Mouse (Mus musculus) hindlimb bud, embryonic 11.5 days (tissue): Measurements from ENCODE around the gene Gin1.
"Not testable (repeated sequence)": the region's sequence is repeated elsewhere in the genome, so short reads cannot be mapped to it uniquely, and the experiment has no call there.

Experiments used
- DNase-seq: peaks from one replicate; pipeline ENCODE4 v3.0.0-alpha.2; 2012; ENCODE audit warnings: low read depth, low spot score; ENCODE audit errors: extremely low spot score

The Gin1 gene

GRCm38 (mm10) chr1:97769904-97770753, at the start of gene Gin1, which contains the start of gene Ppip5k2:
Gin1 (plus strand) TSS chr1:97770172.
Ppip5k2 (minus strand) TSS chr1:97770411.
- peak; percentile 81 for DNase-seq

- no peak for DNase-seq
Observed at GRCm38 (mm10) chr1:97726730-97727129, 43.2 kb upstream of the Gin1 start.

- no peak for DNase-seq
Observed at GRCm38 (mm10) chr1:97729339-97729738, 40.6 kb upstream of the Gin1 start.

GRCm38 (mm10) chr1:97743063-97743462, 26.9 kb upstream of the Gin1 start:
- no peak for DNase-seq

GRCm38 (mm10) chr1:97745712-97746111, 24.3 kb upstream of the Gin1 start:
- DNase-seq: no peak

GRCm38 (mm10) chr1:97746261-97746660, 23.7 kb upstream of the Gin1 start:
- DNase-seq: no peak

- DNase-seq: no peak
Observed at GRCm38 (mm10) chr1:97748163-97748562, 21.8 kb upstream of the Gin1 start.

GRCm38 (mm10) chr1:97753216-97753615, 16.8 kb upstream of the Gin1 start:
- DNase-seq: no peak

GRCm38 (mm10) chr1:97754392-97754791, 15.6 kb upstream of the Gin1 start:
- no peak for DNase-seq

GRCm38 (mm10) chr1:97759841-97760240, 10.1 kb upstream of the Gin1 start:
- DNase-seq: no peak

GRCm38 (mm10) chr1:97760598-97760997, 9.4 kb upstream of the Gin1 start:
- DNase-seq: no peak

GRCm38 (mm10) chr1:97761477-97761876, 8.5 kb upstream of the Gin1 start:
- no peak for DNase-seq

- not testable (repeated sequence) for DNase-seq
Observed at GRCm38 (mm10) chr1:97765712-97766111, 4.3 kb upstream of the Gin1 start.

- DNase-seq: no peak
Observed at GRCm38 (mm10) chr1:97768089-97768488, 1.9 kb upstream of the Gin1 start.

- no peak for DNase-seq
Observed at GRCm38 (mm10) chr1:97768906-97769293, 1.1 kb upstream of the Gin1 start.

- DNase-seq: no peak
Observed at GRCm38 (mm10) chr1:97769294-97769903, 573 bp upstream of the Gin1 start.

GRCm38 (mm10) chr1:97771118-97771517, 1.1 kb downstream of the Gin1 start:
- no peak for DNase-seq

- DNase-seq: no peak
Observed at GRCm38 (mm10) chr1:97771727-97772126, 1.8 kb downstream of the Gin1 start.

- DNase-seq: no peak
Observed at GRCm38 (mm10) chr1:97773362-97773761, 3.4 kb downstream of the Gin1 start.

- no peak for DNase-seq
Observed at GRCm38 (mm10) chr1:97773973-97774372, 4.0 kb downstream of the Gin1 start.

GRCm38 (mm10) chr1:97781674-97782073, 11.7 kb downstream of the Gin1 start:
- DNase-seq: no peak

- no peak for DNase-seq
Observed at GRCm38 (mm10) chr1:97784928-97785327, 15.0 kb downstream of the Gin1 start.
